Mouse (Mus musculus) myocyte (in vitro differentiated cells): ENCODE measurements around the gene Acer3.

Experiments
- E2F4 ChIP-seq: IDR thresholded peaks from one replicate; pipeline ENCODE4 v1.6.1; 2011; ENCODE audit warnings: mild to moderate bottlenecking, control low read depth, moderate library complexity; ENCODE audit not compliant: insufficient read depth
- MAX ChIP-seq: IDR thresholded peaks from one replicate; pipeline ENCODE4 v1.6.1; 2011; ENCODE audit warnings: low read depth, mild to moderate bottlenecking, control low read depth
- MYOG ChIP-seq, 3 experiments: IDR thresholded peaks; one replicate each; pipeline ENCODE4 v1.6.1; 2011; ENCODE audit warnings: control low read depth in 2 of 3, low read depth in 2 of 3, mild to moderate bottlenecking in 2 of 3; ENCODE audit not compliant: insufficient read length in 2 of 3, control insufficient read depth in 1 of 3, insufficient read depth in 1 of 3
- POLR2A ChIP-seq: IDR thresholded peaks from one replicate; pipeline ENCODE4 v1.6.1; 2011; ENCODE audit warnings: low read depth, mild to moderate bottlenecking, control low read depth, moderate library complexity; ENCODE audit not compliant: insufficient read length
- POLR2AphosphoS2 ChIP-seq: IDR thresholded peaks from one replicate; pipeline ENCODE4 v1.6.1; 2011; ENCODE audit warnings: low read depth, control low read depth; ENCODE audit not compliant: insufficient read length
- SRF ChIP-seq: IDR thresholded peaks from one replicate; pipeline ENCODE4 v1.6.1; 2011; ENCODE audit warnings: low read depth; ENCODE audit not compliant: control insufficient read depth, insufficient read length
- TCF3 ChIP-seq: IDR thresholded peaks from one replicate; pipeline ENCODE4 v1.6.1; 2011; ENCODE audit warnings: low read depth, control low read depth; ENCODE audit not compliant: insufficient read length
- USF1 ChIP-seq: IDR thresholded peaks from one replicate; pipeline ENCODE4 v1.6.1; 2011; ENCODE audit warnings: low read depth, mild to moderate bottlenecking, control low read depth, moderate library complexity

- TF ChIP-seq USF1 (no peak), POLR2A (no peak), MAX (no peak), E2F4 (no peak), SRF (no peak), MYOG (IDR thresholded peaks at IDR 0.05; ENCODE audit: control insufficient read depth in 1 of 3, insufficient read depth in 1 of 3, insufficient read length in 2 of 3, low read depth in 2 of 3) (no peak), TCF3 (no peak), POLR2AphosphoS2 (no peak)
Measured at GRCm38 (mm10) chr7:98236686-98237359, 84.2 kb downstream of the Acer3 start.
